Mouse (Mus musculus) embryonic facial prominence, embryonic 12.5 days (tissue): ENCODE measurements around the gene Barx2. TPM values are rescaled to one million over a fixed set of nuclear protein-coding genes. Genes with fewer than 3 reads are reported as not detected.

Experiments
- ATAC-seq: fragments of 200-750 bp; cut with Nextera tagmentation; 2 replicates; pipeline ENCODE4 v1.8.0; 2017; ENCODE audit not compliant: insufficient number of reproducible peaks, insufficient read depth, low FRiP score, low TSS enrichment
- H3K27ac ChIP-seq: fragments of 300-500 bp; sonication (generic); 2 replicates; pipeline ENCODE4 v1.5.1; 2016; ENCODE audit warnings: mild to moderate bottlenecking
- H3K27me3 ChIP-seq: fragments of 300-500 bp; sonication (generic); 2 replicates; pipeline ENCODE4 v1.6.1; 2016; ENCODE audit warnings: mild to moderate bottlenecking, moderate library complexity
- H3K36me3 ChIP-seq: fragments of 300-500 bp; sonication (generic); 2 replicates; pipeline ENCODE4 v1.6.1; 2016; ENCODE audit warnings: mild to moderate bottlenecking
- H3K4me1 ChIP-seq: fragments of 300-500 bp; sonication (generic); 2 replicates; pipeline ENCODE4 v1.6.1; 2016
- H3K4me2 ChIP-seq: fragments of 300-500 bp; sonication (generic); replicated peaks from 2 replicates; pipeline ENCODE4 v1.6.1; 2016; ENCODE audit warnings: mild to moderate bottlenecking, moderate library complexity
- H3K4me3 ChIP-seq: fragments of 300-500 bp; sonication (generic); 2 replicates; pipeline ENCODE4 v1.5.1; 2016; ENCODE audit warnings: mild to moderate bottlenecking
- H3K9ac ChIP-seq: fragments of 300-500 bp; sonication (generic); 2 replicates; pipeline ENCODE4 v1.6.1; 2016; ENCODE audit warnings: mild to moderate bottlenecking, moderate library complexity
- H3K9me3 ChIP-seq: fragments of 300-500 bp; sonication (generic); 2 replicates; pipeline ENCODE4 v1.6.1; 2016; ENCODE audit warnings: mild to moderate bottlenecking, moderate library complexity
- WGBS: fragments of 180-500 bp; shearing (Covaris S2); methylation state at CpG from one replicate; pipeline ENCODE4 v1.1.7; 2016; 5-methylcytosine and 5-hydroxymethylcytosine counted together
- polyA plus RNA-seq: library from polyadenylated mRNA; unstranded; fragments of >200 nt; fragmentation: Nextera tagmentation; extraction: Ambion mirVana; gene quantifications from 2 replicates; pipeline ENCODE4 v1.2.1, GENCODE M21; 2016

The Barx2 gene
- polyA plus RNA-seq, 1 experiment from 2014 or later = 1.8 TPM

DNA sequence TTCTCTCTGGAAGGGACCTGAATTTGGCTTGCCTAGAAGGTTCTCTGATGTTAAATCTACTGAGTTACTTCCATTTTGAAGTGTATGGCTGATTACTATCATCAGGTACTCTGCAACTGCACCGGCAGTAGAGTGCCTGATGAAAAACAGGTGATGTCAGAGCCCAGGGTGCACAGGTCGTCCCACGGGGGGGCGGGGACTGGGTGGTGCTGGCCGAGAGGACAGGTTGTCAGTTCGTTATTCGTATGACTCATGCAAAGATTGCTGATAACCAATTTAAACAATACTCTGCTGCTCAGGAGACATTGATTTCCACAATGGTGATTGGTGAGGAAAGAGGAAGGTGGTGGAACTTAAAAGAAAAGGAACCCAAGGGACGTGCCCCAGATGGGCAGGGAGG is 61.6 kb downstream of the Barx2 start:
- no peak for ATAC-seq
- no peak overlapping the region for H3K4me2 ChIP-seq
- WGBS = 70% methylated on average over 8 of the region's 8 CpGs
- H3K27me3 ChIP-seq = no peaks in the 10 kb centered on the region
- H3K36me3 ChIP-seq = no peaks in the 10 kb centered on the region
- no peak overlapping the region for H3K27ac ChIP-seq
- H3K4me1 ChIP-seq = no peaks in the 10 kb centered on the region
- H3K9ac ChIP-seq = no peak overlapping the region
- no peaks in the 10 kb centered on the region for H3K9me3 ChIP-seq
- no peak overlapping the region for H3K4me3 ChIP-seq

DNA sequence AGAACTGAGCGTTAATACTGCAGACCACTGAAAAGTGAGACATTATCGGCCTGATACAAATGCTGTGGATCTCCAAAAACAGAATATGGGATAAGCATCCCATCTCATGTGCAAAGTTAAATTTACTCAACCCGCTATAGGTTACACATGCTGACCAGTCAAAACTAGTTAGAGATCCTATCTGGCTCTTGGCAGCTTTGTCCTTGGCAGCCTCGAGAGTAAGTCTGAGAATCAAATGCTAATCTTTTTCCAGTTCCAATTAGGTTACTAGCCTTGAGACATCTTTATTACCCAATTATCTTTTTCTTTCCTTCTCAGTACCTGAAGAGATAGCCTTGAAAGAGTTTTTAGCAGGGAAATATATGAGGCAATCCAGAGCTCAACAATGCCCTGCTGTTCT is 62.6 kb downstream of the Barx2 start:
- no peaks in the 10 kb centered on the region for H3K4me1 ChIP-seq
- H3K4me3 ChIP-seq = no peak overlapping the region
- no peak for ATAC-seq
- no peaks in the 10 kb centered on the region for H3K36me3 ChIP-seq
- no peak overlapping the region for H3K4me2 ChIP-seq
- no peak overlapping the region for H3K27ac ChIP-seq
- no peak overlapping the region for H3K9ac ChIP-seq
- H3K27me3 ChIP-seq = no peaks in the 10 kb centered on the region
- no peaks in the 10 kb centered on the region for H3K9me3 ChIP-seq
- WGBS = 85% methylated on average over 4 of the region's 4 CpGs

GRCm38 (mm10) chr9:31849387-31849786 is 63.9 kb downstream of the Barx2 start:
- 56% methylated on average over 7 of the region's 7 CpGs for WGBS
- H3K4me1 ChIP-seq = no peaks in the 10 kb centered on the region

GRCm38 (mm10) chr9:31844614-31845013 is 68.6 kb downstream of the Barx2 start:
- Histone ChIP-seq H3K4me3 (no peak overlapping the region), H3K9ac (no peak overlapping the region), H3K9me3 (no peaks in the 10 kb centered on the region), H3K27ac (no peak overlapping the region), H3K36me3 (no peaks in the 10 kb centered on the region), H3K4me1 (no peaks in the 10 kb centered on the region), H3K4me2 (no peak overlapping the region), H3K27me3 (peaks cover 1% of the 10 kb centered on the region; the same call in 1 of the 2 replicates)
- no peak for ATAC-seq
- 74% methylated on average over 5 of the region's 5 CpGs for WGBS

More at GRCm38 (mm10) chr9:31849387-31849786, 63.9 kb downstream of the Barx2 start:
- H3K4me2 ChIP-seq = no peak overlapping the region
- ATAC-seq = no peak
- no peak overlapping the region for H3K27ac ChIP-seq
- no peaks in the 10 kb centered on the region for H3K36me3 ChIP-seq
- no peaks in the 10 kb centered on the region for H3K9me3 ChIP-seq
- no peaks in the 10 kb centered on the region for H3K27me3 ChIP-seq
- H3K9ac ChIP-seq = no peak overlapping the region
- no peak overlapping the region for H3K4me3 ChIP-seq

- WGBS = 36% methylated on average over 10 of the region's 10 CpGs
- Histone ChIP-seq H3K27ac (no peak overlapping the region), H3K36me3 (no peaks in the 10 kb centered on the region), H3K4me3 (no peak overlapping the region), H3K4me2 (no peak overlapping the region), H3K27me3 (peaks cover 3% of the 10 kb centered on the region; the same call in 1 of the 2 replicates), H3K4me1 (0 out of 2 replicates have a peak, but pooled peaks cover 4% of the 10 kb centered on the region), H3K9me3 (no peaks in the 10 kb centered on the region), H3K9ac (no peak overlapping the region)
- ATAC-seq = no peak
These were observed 72.0 kb downstream of the Barx2 start for GRCm38 (mm10) chr9:31841108-31841815.

- Histone ChIP-seq H3K9me3 (no peaks in the 10 kb centered on the region), H3K36me3 (no peaks in the 10 kb centered on the region), H3K4me2 (no peak overlapping the region), H3K4me3 (no peak overlapping the region), H3K27ac (no peak overlapping the region), H3K4me1 (0 out of 2 replicates have a peak, but pooled peaks cover 4% of the 10 kb centered on the region), H3K9ac (no peak overlapping the region), H3K27me3 (peaks cover 3% of the 10 kb centered on the region; the same call in 1 of the 2 replicates)
- WGBS = 78% methylated on average over 4 of the region's 4 CpGs
- ATAC-seq = no peak
These were observed 72.7 kb downstream of the Barx2 start for GRCm38 (mm10) chr9:31840571-31840970.

- Histone ChIP-seq H3K27ac (no peak overlapping the region), H3K4me2 (no peak overlapping the region), H3K36me3 (no peaks in the 10 kb centered on the region), H3K4me3 (no peak overlapping the region), H3K27me3 (peaks cover 3% of the 10 kb centered on the region; the same call in 1 of the 2 replicates), H3K9me3 (no peaks in the 10 kb centered on the region), H3K4me1 (0 out of 2 replicates have a peak, but pooled peaks cover 4% of the 10 kb centered on the region), H3K9ac (no peak overlapping the region)
- ATAC-seq = no peak
- 73% methylated on average over 3 of the region's 3 CpGs for WGBS
These were observed 73.2 kb downstream of the Barx2 start for GRCm38 (mm10) chr9:31840037-31840436.

- peaks cover 3% of the 10 kb centered on the region; the same call in 1 of the 2 replicates for H3K27me3 ChIP-seq
- WGBS = 29% methylated on average over 15 of the region's 15 CpGs
- no peaks in the 10 kb centered on the region for H3K9me3 ChIP-seq
These were observed 73.9 kb downstream of the Barx2 start for GRCm38 (mm10) chr9:31839106-31840027.

DNA sequence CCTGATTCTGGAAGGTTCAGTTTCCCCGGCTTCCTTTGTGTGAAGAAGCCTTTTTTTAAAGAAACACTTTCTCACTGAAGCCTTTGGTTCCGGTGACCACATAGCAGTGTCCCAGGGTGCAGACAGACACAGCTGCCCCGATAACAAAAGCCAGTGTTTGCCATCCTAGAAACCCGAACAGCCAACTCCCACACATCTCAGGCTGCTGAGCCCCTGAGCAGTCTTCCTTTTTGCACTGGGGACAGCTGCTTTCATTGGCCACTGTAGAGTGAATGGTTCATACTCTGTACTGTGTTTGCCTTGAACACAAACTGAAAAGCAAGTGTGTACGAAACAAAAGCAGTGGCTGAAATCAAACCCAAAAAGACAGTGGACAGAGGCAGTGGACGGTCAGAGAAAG is 75.2 kb downstream of the Barx2 start:
- Histone ChIP-seq H3K9ac (no peak overlapping the region), H3K4me1 (0 out of 2 replicates have a peak, but pooled peaks cover 4% of the 10 kb centered on the region), H3K27me3 (peaks cover 3% of the 10 kb centered on the region; the same call in 1 of the 2 replicates), H3K4me2 (no peak overlapping the region), H3K9me3 (no peaks in the 10 kb centered on the region), H3K36me3 (no peaks in the 10 kb centered on the region), H3K27ac (no peak overlapping the region), H3K4me3 (no peak overlapping the region)
- no peak for ATAC-seq
- 57% methylated on average over 6 of the region's 6 CpGs for WGBS

More at GRCm38 (mm10) chr9:31839106-31840027, 73.9 kb downstream of the Barx2 start:
- no peak for ATAC-seq
- 0 out of 2 replicates have a peak, but pooled peaks cover 4% of the 10 kb centered on the region for H3K4me1 ChIP-seq
- no peaks in the 10 kb centered on the region for H3K36me3 ChIP-seq
- no peak overlapping the region for H3K9ac ChIP-seq
- no peak overlapping the region for H3K27ac ChIP-seq
- H3K4me2 ChIP-seq = no peak overlapping the region
- no peak overlapping the region for H3K4me3 ChIP-seq

DNA sequence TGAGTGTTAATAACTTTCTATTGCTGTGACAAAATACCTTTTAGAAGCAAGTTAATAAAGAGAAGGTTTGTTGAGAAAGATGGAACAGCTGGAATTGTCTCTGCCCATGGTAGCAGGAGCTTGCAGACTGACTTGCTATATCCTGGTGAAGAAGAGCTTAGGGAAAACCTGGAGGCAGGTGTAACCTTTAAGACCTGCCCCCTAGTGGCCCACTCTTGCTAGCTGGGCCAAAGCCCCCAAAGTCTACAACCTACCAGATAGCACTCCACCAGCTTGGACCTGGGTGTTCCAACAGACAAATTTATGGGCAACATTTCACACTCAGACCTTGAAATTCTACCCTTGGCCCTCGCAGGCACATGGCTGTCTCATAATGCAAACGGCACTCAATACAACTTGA is 104.5 kb downstream of the Barx2 start:
- WGBS = 85% methylated on average over 2 of the region's 2 CpGs

GRCm38 (mm10) chr9:31802641-31803040 is 110.6 kb downstream of the Barx2 start:
- H3K36me3 ChIP-seq = no peaks in the 10 kb centered on the region
- no peak for ATAC-seq
- H3K27ac ChIP-seq = no peak overlapping the region
- no peaks in the 10 kb centered on the region for H3K4me1 ChIP-seq
- H3K4me2 ChIP-seq = no peak overlapping the region
- H3K27me3 ChIP-seq = no peaks in the 10 kb centered on the region
- H3K9ac ChIP-seq = no peak overlapping the region
- H3K9me3 ChIP-seq = no peaks in the 10 kb centered on the region
- H3K4me3 ChIP-seq = no peak overlapping the region
- 87% methylated on average over 1 of the region's 1 CpGs for WGBS

More for the DNA sequence above, 104.5 kb downstream of the Barx2 start:
- Histone ChIP-seq H3K36me3 (no peaks in the 10 kb centered on the region), H3K4me2 (no peak overlapping the region), H3K4me3 (no peak overlapping the region), H3K9me3 (no peaks in the 10 kb centered on the region), H3K9ac (no peak overlapping the region), H3K27me3 (no peaks in the 10 kb centered on the region), H3K27ac (no peak overlapping the region), H3K4me1 (no peaks in the 10 kb centered on the region)
- ATAC-seq = no peak
